Mouse (Mus musculus) C2C12 (cell line): Measurements from ENCODE around the gene Frmd4b. TPM values are rescaled to one million over a fixed set of nuclear protein-coding genes. Genes with fewer than 3 reads are reported as not detected.
"Not testable (repeated sequence)": the region's sequence is repeated elsewhere in the genome, so short reads cannot be mapped to it uniquely, and the experiment has no call there.

Source experiments
- H3K27me3 ChIP-seq: one replicate; pipeline ENCODE4 v1.6.1; 2011; ENCODE audit not compliant: control insufficient read depth, insufficient read depth, insufficient read length
- H3K36me3 ChIP-seq: one replicate; pipeline ENCODE4 v1.6.1; 2011; ENCODE audit not compliant: control insufficient read depth, insufficient read depth
- H3K4me3 ChIP-seq: one replicate; pipeline ENCODE4 v1.5.1; 2011; ENCODE audit warnings: mild to moderate bottlenecking, control low read depth; ENCODE audit not compliant: poor library complexity, insufficient read depth, severe bottlenecking
- H3K79me2 ChIP-seq: one replicate; pipeline ENCODE4 v1.6.1; 2011; ENCODE audit not compliant: control insufficient read depth, insufficient read depth
- H3K79me3 ChIP-seq: one replicate; pipeline ENCODE4 v1.6.1; 2011; ENCODE audit warnings: low read depth, control low read depth
- H3ac ChIP-seq: one replicate; pipeline ENCODE3; 2011; ENCODE audit warnings: low read depth; ENCODE audit not compliant: control insufficient read depth, insufficient read length
- CEBPB ChIP-seq: IDR thresholded peaks from one replicate; pipeline ENCODE4 v1.6.1; 2011; ENCODE audit warnings: low read depth, mild to moderate bottlenecking, control low read depth, moderate library complexity
- CTCF ChIP-seq: IDR thresholded peaks from one replicate; pipeline ENCODE4 v1.5.1; 2011; ENCODE audit not compliant: control insufficient read depth, insufficient read depth, insufficient read length
- FOSL1 ChIP-seq: IDR thresholded peaks from one replicate; pipeline ENCODE4 v1.8.0; 2011; ENCODE audit warnings: mild to moderate bottlenecking, low read length; ENCODE audit not compliant: poor library complexity, insufficient read depth, severe bottlenecking
- MAX ChIP-seq: IDR thresholded peaks from one replicate; pipeline ENCODE4 v1.6.1; 2011; ENCODE audit warnings: mild to moderate bottlenecking, control low read depth
- MYOD1 ChIP-seq: IDR thresholded peaks from one replicate; pipeline ENCODE4 v1.6.1; 2011; ENCODE audit warnings: low read depth; ENCODE audit not compliant: control insufficient read depth, insufficient read length
- MYOG ChIP-seq: IDR thresholded peaks from one replicate; pipeline ENCODE4 v1.6.1; 2011; ENCODE audit not compliant: control insufficient read depth, insufficient read length; ENCODE audit errors: extremely low read depth
- USF1 ChIP-seq: IDR thresholded peaks from one replicate; pipeline ENCODE4 v1.6.1; 2011; ENCODE audit warnings: low read depth, mild to moderate bottlenecking, control low read depth, moderate library complexity
- polyA plus RNA-seq: library from polyadenylated mRNA; unstranded; fragments of >200 nt; fragmentation: generic; extraction: Trizol; gene quantifications from one replicate; pipeline ENCODE4 v1.2.1, GENCODE M21; 2012; ENCODE audit warnings: missing spikeins

Frmd4b gene
- polyA plus RNA-seq, 1 experiment = not detected

DNA sequence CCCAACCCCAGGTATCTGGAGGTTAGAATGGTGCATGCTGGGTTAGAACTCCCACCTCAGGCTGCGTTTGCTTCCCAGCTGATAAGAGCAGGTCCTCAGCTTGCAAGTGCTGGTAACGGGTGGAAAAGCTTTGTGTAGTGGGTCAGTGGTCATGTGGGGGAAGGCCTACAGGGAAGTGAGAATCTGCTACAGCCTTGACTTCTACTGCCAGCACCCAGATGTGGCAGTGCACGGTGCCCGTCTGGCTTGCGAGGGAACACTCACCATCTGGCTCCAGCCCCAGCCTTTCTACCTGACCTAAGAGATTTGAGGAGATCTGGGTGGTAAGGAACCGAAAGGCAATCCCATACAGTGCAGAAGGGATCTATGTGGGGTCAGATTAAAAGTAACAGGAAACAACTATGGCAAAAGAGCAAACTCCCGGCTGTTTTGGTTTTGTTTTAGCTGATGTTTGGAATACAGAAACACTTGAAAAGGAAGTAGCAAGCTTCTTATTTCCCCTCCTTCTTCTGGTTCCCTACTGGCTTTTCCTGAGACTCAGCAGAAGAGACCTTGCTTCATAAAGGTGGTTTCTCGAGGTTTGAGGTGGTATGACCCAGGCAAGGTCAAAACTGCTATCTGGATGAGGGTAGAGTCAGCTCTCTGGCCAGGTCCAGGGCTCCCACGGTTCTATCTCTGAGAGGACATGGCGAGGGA is 185.9 kb downstream of the Frmd4b start:
- Histone ChIP-seq H3K79me3 (no peaks in the 10 kb centered on the region), H3K4me3 (no peak overlapping the region), H3K36me3 (no peaks in the 10 kb centered on the region), H3K27me3 (peaks cover 7% of the 10 kb centered on the region), H3K79me2 (no peaks in the 10 kb centered on the region), H3ac (no peak overlapping the region)
- TF ChIP-seq CEBPB (no peak), FOSL1 (no peak), MYOG (no peak), MYOD1 (no peak), CTCF (no peak), USF1 (no peak), MAX (no peak)

DNA sequence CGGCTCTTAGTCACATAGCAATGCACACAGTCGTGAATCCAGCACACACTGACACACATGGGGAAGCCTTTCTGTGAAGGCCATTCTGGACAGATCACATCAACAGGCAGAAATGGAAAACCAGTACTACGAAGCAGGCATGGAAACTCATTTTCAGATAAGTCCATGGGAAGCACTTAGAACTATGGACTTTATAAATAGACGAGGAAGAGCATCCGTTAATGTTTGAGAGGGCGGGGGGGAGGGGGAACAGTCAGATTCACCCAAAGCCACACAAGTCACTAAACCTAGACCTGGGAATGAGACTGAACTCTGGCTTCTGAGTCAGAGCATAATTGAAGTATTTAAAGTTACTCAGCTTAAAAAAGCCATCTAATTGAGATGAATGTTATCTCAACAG is 186.8 kb downstream of the Frmd4b start:
- no peak overlapping the region for H3K4me3 ChIP-seq
- no peaks in the 10 kb centered on the region for H3K79me2 ChIP-seq
- no peaks in the 10 kb centered on the region for H3K36me3 ChIP-seq
- H3K27me3 ChIP-seq = peaks cover 4% of the 10 kb centered on the region
- no peaks in the 10 kb centered on the region for H3K79me3 ChIP-seq
- no peak overlapping the region for H3ac ChIP-seq
- TF ChIP-seq CEBPB (no peak), MYOG (no peak), MYOD1 (no peak), CTCF (no peak), USF1 (no peak), MAX (no peak), FOSL1 (no peak)

GRCm38 (mm10) chr6:97429688-97430343 is 187.5 kb downstream of the Frmd4b start:
- Histone ChIP-seq H3K79me3 (no peaks in the 10 kb centered on the region), H3K27me3 (no peaks in the 10 kb centered on the region), H3K4me3 (no peak overlapping the region), H3ac (no peak overlapping the region), H3K79me2 (no peaks in the 10 kb centered on the region), H3K36me3 (no peaks in the 10 kb centered on the region)
- no peak for TF ChIP-seq CTCF
- TF ChIP-seq FOSL1 = no peak
- TF ChIP-seq CEBPB = no peak
- TF ChIP-seq MAX = no peak
- no peak for TF ChIP-seq USF1
- TF ChIP-seq MYOD1 = no peak
- no peak for TF ChIP-seq MYOG

- no peak overlapping the region for H3K4me3 ChIP-seq
- H3ac ChIP-seq = no peak overlapping the region
- H3K79me2 ChIP-seq = no peaks in the 10 kb centered on the region
- peaks cover 3% of the 10 kb centered on the region for H3K27me3 ChIP-seq
- no peaks in the 10 kb centered on the region for H3K79me3 ChIP-seq
- H3K36me3 ChIP-seq = no peaks in the 10 kb centered on the region
- TF ChIP-seq CTCF = peak; percentile 42
- no peak for TF ChIP-seq CEBPB
- no peak for TF ChIP-seq USF1
Measured at GRCm38 (mm10) chr6:97419771-97420446, 197.4 kb downstream of the Frmd4b start.

DNA sequence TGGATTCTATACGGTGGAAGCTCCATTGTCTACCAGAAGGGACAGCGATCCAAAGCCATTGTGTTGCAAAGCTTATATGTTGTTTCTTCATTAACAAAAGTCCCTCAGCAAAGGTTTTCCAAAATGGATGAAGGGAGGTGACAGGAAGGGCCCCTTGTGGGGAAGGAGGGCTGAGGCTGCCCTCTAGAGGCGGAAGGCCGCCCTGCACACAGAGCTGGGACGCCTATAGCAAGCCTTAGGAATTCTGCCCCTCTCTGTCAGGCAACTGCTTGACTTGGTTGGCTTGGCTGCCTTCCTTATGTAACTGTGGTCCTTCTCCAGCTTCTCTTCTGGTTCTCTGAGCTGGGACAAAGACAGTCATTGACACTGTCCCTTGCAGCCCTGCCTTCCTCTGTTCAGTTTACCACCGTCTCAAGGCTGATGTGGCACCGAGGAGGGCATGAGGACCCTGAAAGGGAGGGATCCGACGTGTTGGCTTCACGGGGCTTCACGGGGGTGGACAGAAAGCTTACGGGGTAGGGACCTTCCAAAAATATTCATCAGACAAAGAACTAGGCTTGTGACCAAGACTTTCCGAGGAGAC is 200.3 kb downstream of the Frmd4b start:
- Histone ChIP-seq H3K79me2 (no peaks in the 10 kb centered on the region), H3K79me3 (no peaks in the 10 kb centered on the region), H3K27me3 (peaks cover 3% of the 10 kb centered on the region), H3ac (no peak overlapping the region), H3K36me3 (no peaks in the 10 kb centered on the region), H3K4me3 (no peak overlapping the region)
- TF ChIP-seq CTCF (peak; percentile 71), FOSL1 (no peak)

DNA sequence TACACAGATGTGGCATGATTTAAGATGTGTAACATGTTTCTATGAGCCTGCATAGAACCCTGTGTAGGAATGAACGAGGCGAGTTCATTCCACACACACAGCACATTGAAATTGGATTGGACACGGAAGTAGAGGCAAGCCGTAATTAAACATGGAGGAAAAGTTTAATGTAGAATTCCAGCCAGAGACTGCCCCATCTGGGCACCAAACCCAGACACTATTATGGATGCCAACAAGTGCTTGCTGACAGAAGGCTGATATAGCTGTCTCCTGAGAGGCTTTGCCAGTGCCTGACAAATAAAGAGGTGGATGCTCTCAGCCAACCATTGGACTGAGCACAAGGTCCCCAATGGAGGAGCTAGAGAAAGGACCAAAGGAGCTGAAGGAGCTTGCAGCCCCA is 201.8 kb downstream of the Frmd4b start:
- not testable (repeated sequence) for H3ac ChIP-seq, H3K27me3 ChIP-seq, H3K79me2 ChIP-seq, H3K36me3 ChIP-seq, H3K79me3 ChIP-seq, H3K4me3 ChIP-seq
